Comparison of ENCODE assay signal across 8 mouse cellular contexts in the genomic region with DNA sequence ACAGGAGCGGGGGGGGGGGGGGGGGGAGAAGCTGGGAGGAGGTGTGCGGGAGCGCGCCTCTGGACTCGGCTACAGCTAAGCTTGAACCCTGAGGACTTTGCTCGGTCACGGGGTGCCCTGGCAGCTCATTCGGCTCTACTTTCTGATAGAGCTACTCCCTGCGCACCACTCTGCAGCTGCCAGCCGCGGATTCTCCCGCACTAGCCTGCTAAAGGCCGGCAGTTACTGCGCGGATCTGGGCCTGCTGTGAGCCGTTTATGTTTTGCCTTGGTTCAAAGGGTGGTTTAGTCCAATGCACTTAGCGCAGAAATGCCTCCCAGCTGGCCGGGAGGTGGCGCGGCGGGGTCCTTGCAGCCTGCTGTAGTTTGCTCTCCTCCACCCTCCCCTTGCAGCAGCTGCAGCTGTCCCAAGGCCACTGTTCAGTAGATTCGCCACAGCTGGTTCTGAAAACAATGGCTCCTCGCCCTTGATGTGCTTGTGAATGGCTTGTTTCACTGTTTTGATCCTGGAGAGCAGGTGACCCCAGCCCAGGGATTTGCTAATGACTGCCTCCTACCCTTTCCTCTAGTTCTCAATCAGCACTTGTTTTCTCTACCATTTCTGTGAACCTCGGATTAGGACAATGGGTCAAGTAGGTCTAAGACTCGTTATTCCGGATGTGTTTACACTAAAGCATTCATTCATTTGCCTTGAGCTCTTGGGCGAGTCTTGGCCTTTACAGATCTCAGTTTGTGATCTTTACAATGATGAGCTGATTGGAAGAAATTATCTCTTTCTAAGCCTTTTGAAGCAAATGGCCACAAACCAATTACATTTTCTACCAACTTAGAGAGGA. TPM values are rescaled to one million over a fixed set of nuclear protein-coding genes. Genes with fewer than 3 reads are reported as not detected.
A peak's percentile ranks its signal among the peaks of the same experiment; 100 is the strongest.
DNase-seq lines count a peak whose midpoint lies in the region; ATAC-seq lines count a peak whose summit lies in the region.

No protein-coding gene starts in this region.

- H3K9me3 ChIP-seq in intestine, embryonic 14.5 days (ENCODE audit: control insufficient read depth, low read length): no peaks in the 10 kb centered on the region
- no peaks in the 10 kb centered on the region for H3K9me3 ChIP-seq in midbrain, embryonic 10.5 days (replicated peaks)

- 3% methylated on average over 23 of the region's 27 CpGs for WGBS in intestine, embryonic 14.5 days
- under 1% methylated on average over 26 of the region's 27 CpGs for WGBS in midbrain, embryonic 10.5 days

- intact Hi-C loops in gastrocnemius, postnatal 36 days (cut with DNase I): no loop called here
- intact Hi-C loops in left cerebral cortex, postnatal 10 days (cut with DNase I): loop anchor here (5.0 kb wide), 1 partner anchor 45 kb away; no protein-coding TSS in a partner anchor

- H3K4me2 ChIP-seq in intestine, embryonic 14.5 days (ENCODE audit: low read length): peak overlapping the region; percentile 86

- peak overlapping the region; percentile 83 for H3K4me3 ChIP-seq in intestine, embryonic 14.5 days (ENCODE audit: low read depth, low read length)
- peak overlapping the region; percentile 77 for H3K4me3 ChIP-seq in midbrain, embryonic 10.5 days

- H3K27me3 ChIP-seq in intestine, embryonic 14.5 days (replicated peaks; ENCODE audit: control insufficient read depth, insufficient read depth, low read length): no peaks in the 10 kb centered on the region
- H3K27me3 ChIP-seq in midbrain, embryonic 10.5 days (ENCODE audit: low read depth, poor library complexity, severe bottlenecking): no peaks in the 10 kb centered on the region

- ATAC-seq in intestine, embryonic 14.5 days (replicated peaks; ENCODE audit: low FRiP score, low TSS enrichment, low read depth): peak; percentile 87

- H3K27ac ChIP-seq in intestine, embryonic 14.5 days (ENCODE audit: low read depth): peak overlapping the region; percentile 62
- H3K27ac ChIP-seq in midbrain, embryonic 10.5 days (replicated peaks): peak overlapping the region; percentile 91

- H3K9ac ChIP-seq in intestine, embryonic 14.5 days (ENCODE audit: low read length): peak overlapping the region; percentile 67

- no peaks in the 10 kb centered on the region for H3K36me3 ChIP-seq in intestine, embryonic 14.5 days (ENCODE audit: control insufficient read depth, insufficient read depth, low read length)
- H3K36me3 ChIP-seq in midbrain, embryonic 10.5 days: no peaks in the 10 kb centered on the region

- H3K4me1 ChIP-seq in intestine, embryonic 14.5 days (replicated peaks; ENCODE audit: control insufficient read depth, insufficient read depth, low read length): no peaks in the 10 kb centered on the region
- peaks cover 10% of the 10 kb centered on the region; the same call in 1 of the 2 replicates for H3K4me1 ChIP-seq in midbrain, embryonic 10.5 days

- DNase-seq in adrenal gland, postnatal 25 days: peak; percentile 84
- DNase-seq in embryo, embryonic 11.5 days (ENCODE audit: low read depth, low spot score): peak; percentile 63
- DNase-seq in gastrocnemius, postnatal 36 days: peak; percentile 69
- peak; percentile 90 for DNase-seq in intestine, embryonic 14.5 days (ENCODE audit: low spot score)
- peak; percentile 51 to 90 for DNase-seq in left cerebral cortex, postnatal 10 days (ENCODE audit: extremely low spot score in 1 of 2, low spot score in 2 of 2)
- DNase-seq in midbrain, embryonic 10.5 days (ENCODE audit: low spot score): peak; percentile 89
- peak; percentile 65 for DNase-seq in skeletal muscle tissue, adult 2 months (ENCODE audit: low read depth, low spot score)
- no peak for DNase-seq in T-cell, adult 2 months (ENCODE audit: low spot score)

RNA-seq across cellular contexts. Expression of a gene that starts 1.5 kb away (rescaled TPM):
- total RNA-seq in adrenal gland, postnatal 25 days (2021): 7.0 and 7.8 TPM in 2 replicates
- total RNA-seq in gastrocnemius, postnatal 36 days (2021): 1 to 10 TPM; 1.1 to 1.3 TPM
- polyA plus RNA-seq in intestine, embryonic 14.5 days (2014; fragmentation: Nextera tagmentation; extraction: Ambion mirVana): 13.7 and 15.5 TPM in 2 replicates
- 1 to 10 TPM; 4.4 to 5.0 TPM for total RNA-seq in left cerebral cortex, postnatal 10 days (2021)
- polyA plus RNA-seq in midbrain, embryonic 10.5 days (2016; fragmentation: Nextera tagmentation; extraction: Ambion mirVana): 2.4 and 3.0 TPM in 2 replicates
